Mouse (Mus musculus) fat pad, adult 2 months (tissue): ENCODE data around the gene Pde8b.

Experiments
- DNase-seq: peaks from one replicate; pipeline ENCODE4 v3.0.0-alpha.2; 2011; ENCODE audit warnings: low read depth, low spot score; ENCODE audit errors: extremely low read depth

Gene Pde8b

GRCm38 (mm10) chr13:95032127-95032831 is 217.9 kb downstream of the Pde8b start:
- DNase-seq, result no peak

- DNase-seq, result no peak
Observed at GRCm38 (mm10) chr13:95030828-95031227, 219.3 kb downstream of the Pde8b start.

DNA sequence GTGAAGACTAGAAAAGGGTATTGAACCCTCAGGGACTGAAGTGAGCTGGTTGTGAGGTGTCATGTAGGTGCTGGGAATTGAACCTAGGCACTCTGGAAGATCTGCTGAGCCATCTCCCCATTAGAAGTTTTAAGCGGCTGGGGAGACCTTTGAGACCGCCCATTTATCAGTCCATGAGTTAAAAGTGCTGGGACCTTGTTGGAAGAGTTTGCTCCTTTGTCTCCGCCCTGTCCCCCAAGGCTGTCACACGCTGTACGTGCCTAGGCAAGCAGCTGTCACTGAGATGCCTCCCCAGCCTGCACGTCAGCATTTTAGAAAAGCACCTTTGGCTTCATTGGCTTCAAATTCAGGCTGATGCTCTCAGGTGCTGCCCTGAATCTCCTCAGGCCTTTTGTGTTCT is 229.9 kb downstream of the Pde8b start:
- no peak for DNase-seq

- no peak for DNase-seq
Observed at GRCm38 (mm10) chr13:95019345-95019744, 230.8 kb downstream of the Pde8b start.

DNA sequence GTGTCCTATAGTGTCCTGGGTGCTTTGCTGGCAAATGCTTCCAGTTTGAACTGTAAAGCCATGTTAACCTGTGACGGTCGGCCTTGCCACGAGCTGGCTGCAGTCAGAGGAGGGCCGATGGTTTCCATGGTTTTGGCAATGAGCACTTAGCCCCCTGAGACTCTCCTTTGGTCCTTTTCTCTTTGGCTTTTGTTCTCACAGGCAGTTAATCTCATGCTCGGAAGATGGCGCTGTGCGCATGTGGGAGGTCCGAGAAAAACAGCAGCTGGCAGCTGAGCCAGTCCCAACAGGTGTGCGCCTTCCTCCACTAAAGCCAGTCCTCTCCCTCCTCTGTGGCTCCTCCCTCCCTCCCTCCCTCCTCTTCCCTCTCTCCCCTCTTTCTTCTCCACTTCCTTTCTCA is 232.2 kb downstream of the Pde8b start:
- no peak for DNase-seq

GRCm38 (mm10) chr13:95017278-95017677 is 232.9 kb downstream of the Pde8b start:
- no peak for DNase-seq

- no peak for DNase-seq
Observed at GRCm38 (mm10) chr13:95011546-95012257, 238.4 kb downstream of the Pde8b start.

- DNase-seq, result no peak
Observed at GRCm38 (mm10) chr13:95009261-95009660, 240.9 kb downstream of the Pde8b start.

- DNase-seq, result no peak
Observed at GRCm38 (mm10) chr13:95007281-95007680, 242.9 kb downstream of the Pde8b start.

GRCm38 (mm10) chr13:94990516-94990915 is 259.6 kb downstream of the Pde8b start:
- DNase-seq, result no peak

- no peak for DNase-seq
Observed at GRCm38 (mm10) chr13:94979081-94979480, 271.1 kb downstream of the Pde8b start.

DNA sequence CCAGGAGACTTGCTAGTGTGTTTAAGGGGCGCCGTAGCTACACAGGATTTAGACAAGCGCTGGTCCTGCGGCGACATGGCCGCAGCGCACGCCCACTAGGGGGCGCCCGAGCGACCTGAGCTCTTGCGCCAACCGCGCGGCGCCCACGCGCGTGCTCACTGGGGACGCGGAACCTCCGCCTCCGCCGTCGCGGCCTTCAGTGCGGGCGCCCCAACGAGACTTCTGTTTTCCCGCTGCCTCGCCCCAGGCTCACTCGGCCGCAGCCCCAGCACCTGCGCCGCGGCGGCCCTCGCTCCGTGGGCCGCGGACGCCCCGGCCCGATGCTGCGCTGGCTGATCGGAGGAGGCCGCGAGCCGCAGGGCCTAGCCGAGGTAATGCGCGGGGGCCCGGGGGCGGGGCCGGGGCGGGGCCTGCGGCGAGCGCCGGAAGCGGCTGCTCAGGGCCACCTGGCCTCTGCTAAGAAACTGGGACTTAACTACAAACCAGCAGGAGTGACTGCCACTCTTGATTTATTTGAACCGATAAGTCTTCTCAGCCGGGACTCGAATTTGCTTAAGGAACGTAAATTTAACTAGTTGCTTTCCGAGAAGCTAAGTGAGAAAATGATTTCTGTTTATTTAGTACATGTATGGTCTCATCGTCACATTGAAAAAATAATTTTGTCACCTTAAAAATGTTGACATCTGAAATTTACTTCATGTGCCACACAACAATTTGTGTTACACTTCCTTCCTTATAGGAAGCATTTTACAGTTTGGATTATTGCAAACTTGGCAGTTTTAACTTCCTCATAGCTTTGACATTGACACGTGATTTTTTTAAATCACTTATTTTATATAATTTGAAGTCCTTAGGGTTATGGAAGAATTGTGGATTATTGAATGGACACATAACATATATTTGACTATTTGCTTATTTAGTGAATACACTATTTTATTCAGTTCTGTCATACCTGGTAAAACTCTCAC is 273.6 kb downstream of the Pde8b start, which contains the start of gene Wdr41:
Gene Wdr41 (plus strand): TSS at position 126 of the 968 bp plus-strand sequence.
- DNase-seq, result peak; percentile 36

DNA sequence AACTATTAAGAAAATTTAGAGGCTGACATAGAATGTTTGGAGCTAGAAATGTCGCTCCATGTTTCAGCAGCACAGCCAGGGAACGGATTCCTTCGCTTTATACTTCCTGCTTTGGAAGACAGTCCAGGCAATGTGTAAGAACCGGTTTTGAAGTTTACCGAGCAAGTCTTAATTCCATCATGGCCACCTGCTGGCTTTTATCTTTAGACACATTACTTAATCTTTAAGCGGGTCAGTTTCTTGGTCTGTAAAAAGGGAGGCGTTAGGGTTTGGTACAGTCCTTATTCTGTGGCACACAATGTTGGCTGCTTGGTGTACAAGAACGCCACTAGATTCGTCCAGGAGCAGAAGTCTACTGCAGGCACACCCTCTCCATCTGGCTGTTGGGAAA is 274.3 kb downstream of the Pde8b start:
- DNase-seq, result peak; percentile 36
